Mouse (Mus musculus): ENCODE measurements around the gene Ly6g5c. TPM values are rescaled to one million over a fixed set of nuclear protein-coding genes. Genes with fewer than 3 reads are reported as not detected.
A peak's percentile ranks its signal among the peaks of the same experiment; 100 is the strongest.

Gene Ly6g5c
- total RNA-seq, 2 experiments from 2014 or later: not detected

DNA sequence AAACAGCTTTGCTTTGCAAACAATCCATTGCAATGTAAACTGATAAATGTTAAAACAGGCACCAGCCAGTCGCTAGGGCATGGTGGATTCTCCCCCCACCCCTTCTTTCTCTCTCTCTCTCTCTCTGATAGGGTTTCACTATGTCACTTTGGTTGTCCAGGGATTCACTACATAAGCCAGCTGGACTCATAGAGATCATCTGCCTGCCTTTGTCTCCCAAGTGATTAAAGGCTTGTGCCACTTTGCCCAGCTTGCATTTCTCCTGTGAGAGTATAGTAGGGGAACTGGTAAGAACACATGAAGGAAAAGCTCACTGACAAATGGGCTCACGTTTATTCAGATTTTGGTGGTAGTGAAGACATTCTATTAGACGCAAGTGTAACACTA is 24.1 kb downstream of the Ly6g5c start:
- DNase-seq (ENCODE audit: low spot score in 2 of 2): no peak

DNA sequence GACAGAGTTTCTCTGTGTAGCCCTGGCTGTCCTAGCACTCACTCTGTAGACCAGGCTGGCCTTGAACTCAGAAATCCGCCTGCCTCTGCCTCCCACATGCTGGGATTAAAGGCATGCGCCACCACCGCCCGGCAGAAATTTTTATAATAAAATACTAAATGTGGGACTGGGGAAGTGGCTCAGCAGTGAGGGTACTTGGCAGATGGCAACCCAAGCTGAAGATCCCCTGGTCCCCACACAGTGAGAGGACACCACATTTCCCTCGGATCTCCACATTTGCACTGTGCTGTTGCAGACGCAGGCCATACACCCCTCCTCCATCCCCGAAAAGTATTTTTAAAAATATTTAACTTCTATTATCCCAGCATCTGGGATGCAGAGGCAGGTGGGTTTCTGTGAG is 25.4 kb downstream of the Ly6g5c start:
- intact Hi-C loops (cut with DNase I): no loop called here
- DNase-seq (ENCODE audit: low spot score in 2 of 2): no peak

More for the DNA sequence above, 24.1 kb downstream of the Ly6g5c start:
- intact Hi-C loops (cut with DNase I): no loop called here

DNA sequence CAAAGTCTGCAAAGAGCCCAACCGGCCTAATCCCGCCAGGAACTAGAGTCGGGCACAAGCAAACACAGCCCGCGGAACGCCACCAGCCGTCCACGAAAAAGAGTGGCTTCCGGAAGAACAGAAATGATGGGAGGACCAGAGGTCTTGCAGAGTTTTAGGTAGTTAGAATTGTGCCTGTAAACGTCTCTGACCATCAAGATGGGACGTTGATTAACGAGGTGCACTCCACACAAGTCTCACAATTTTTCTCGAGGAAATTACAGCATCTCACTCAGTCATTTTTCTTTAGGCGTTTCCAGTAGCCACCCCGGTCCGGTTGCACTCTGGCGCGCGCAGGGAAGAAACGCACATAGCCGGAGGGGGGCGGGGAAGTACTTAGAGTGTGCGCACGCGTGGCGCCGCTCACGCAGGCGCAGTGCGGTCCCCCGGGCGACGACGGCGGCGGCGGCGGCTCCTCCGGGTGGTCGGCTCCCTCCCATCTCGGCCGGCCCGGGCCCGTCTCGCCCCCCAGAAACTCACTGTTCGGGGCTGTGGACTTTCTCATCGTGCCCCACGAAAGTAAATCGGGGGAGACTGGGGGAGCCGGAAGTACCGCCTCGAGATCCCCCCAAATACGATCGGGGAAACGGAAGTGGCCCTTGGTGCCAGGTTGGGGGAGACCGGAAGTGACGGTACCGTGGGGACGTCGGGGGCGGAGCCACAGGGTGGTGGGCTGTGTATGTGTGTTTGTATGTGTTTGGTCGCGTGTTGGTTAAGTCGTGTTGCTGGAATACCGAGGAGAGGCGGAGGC is 26.9 kb downstream of the Ly6g5c start, which contains the start of gene Bag6:
Gene Bag6, plus strand, starts transcription at position 378 of the 790 bp plus-strand sequence.
- intact Hi-C loops (cut with DNase I): loop anchor here (1.0 kb wide), 1 partner anchor 29 kb away; the partner anchor contains the start of gene Prrc2a
- peak; percentile 96 for DNase-seq (ENCODE audit: low spot score in 2 of 2)

DNA sequence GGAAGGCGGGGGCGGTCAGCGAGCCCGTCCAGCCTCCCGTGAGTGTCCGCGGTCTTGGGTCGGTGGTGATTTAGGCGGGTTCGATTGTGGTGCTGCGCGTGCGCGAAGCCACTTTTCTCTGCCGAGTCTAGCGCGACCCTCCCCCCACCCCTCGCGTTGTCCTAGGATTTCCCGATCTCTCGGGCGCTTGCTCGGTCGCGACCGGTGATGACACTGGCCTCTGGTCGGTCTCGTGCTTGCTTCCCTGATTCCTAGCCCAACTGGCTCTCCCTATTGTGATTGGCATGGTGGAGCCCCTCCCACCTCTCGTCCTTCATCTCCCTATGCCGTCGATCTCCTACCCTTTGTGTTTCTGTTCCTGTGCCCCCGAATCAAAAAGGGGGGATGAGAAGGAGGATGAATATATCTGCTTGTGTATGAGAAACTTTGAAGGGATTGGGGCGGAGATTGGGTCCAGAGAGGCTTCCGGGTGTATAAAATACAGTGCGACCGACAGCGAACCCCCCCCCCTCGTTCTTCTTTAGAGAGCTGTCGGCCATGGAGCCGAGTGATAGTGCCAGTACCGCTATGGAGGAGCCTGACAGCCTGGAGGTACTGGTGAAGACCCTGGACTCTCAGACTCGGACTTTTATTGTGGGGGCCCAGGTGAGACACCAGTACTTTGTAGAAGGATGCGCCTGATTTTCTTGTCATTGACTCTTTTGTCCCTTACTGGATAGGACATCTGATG is 27.7 kb downstream of the Ly6g5c start:
- no peak for DNase-seq (ENCODE audit: low spot score in 2 of 2)
- intact Hi-C loops (cut with DNase I): loop anchor here (1.0 kb wide), 1 partner anchor 29 kb away; the partner anchor contains the start of gene Prrc2a

DNA sequence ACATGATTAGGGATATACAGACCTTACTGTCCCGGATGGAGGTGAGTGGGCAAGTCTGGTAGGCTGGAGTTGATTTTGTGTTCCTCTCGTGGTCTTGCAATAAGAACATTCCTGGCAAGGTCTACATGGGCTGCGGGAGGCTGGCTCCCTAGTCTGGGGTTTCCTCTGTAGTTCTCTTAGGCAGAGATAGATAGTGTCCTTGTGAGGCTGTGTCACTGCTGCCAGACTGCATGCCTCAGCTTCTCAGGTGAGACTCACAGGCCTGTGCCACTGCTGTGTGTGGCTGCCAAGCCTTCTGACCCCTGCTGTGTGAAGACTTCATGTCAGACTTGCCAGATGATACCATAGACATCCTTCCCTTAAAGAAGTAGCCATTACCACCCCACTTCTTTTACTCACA is 31.2 kb downstream of the Ly6g5c start:
- intact Hi-C loops (cut with DNase I): no loop called here
- no peak for DNase-seq (ENCODE audit: low spot score in 2 of 2)

DNA sequence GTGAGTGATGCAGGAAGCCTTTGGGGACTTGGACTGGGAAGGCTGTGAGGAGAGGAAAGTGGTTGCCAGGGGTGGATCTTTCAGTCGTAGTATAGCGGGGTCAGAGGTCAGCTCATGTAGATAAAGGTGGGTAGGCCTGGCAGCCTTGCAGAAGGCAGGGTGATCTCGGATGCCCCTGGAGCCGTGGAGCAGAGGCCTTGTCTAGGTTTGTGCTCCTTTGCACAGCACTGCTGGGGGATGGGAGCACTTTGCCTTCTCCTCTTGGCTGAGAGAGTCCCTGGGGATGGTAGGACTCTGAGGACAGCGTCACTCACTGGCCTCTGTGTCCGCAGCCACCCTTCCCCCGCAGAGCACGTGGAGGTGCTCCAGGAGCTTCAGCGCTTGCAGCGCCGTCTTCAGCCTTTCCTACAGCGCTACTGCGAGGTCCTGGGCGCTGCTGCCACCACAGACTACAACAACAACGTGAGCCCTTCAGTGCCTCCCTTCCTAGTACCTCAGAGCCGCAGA is 32.5 kb downstream of the Ly6g5c start:
- no peak for DNase-seq (ENCODE audit: low spot score in 2 of 2)
- intact Hi-C loops (cut with DNase I): no loop called here

DNA sequence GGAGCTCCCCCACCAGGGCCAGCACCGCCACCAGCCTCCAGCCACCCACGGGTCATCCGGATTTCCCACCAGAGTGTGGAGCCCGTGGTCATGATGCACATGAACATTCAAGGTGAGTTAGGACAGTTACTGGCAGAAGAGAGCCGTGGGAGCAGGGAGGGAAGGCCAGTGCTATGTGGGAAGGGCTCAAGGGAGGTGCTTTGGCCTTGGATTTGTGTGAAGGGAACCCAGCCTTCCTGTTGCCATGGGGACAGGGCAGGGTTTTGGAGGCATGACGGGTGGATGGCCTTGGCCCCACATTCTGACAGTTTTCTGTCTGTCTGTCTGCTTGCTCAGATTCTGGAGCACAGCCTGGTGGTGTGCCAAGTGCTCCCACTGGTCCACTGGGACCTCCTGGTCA is 33.9 kb downstream of the Ly6g5c start:
- intact Hi-C loops (cut with DNase I): no loop called here
- DNase-seq (ENCODE audit: low spot score in 2 of 2): no peak

DNA sequence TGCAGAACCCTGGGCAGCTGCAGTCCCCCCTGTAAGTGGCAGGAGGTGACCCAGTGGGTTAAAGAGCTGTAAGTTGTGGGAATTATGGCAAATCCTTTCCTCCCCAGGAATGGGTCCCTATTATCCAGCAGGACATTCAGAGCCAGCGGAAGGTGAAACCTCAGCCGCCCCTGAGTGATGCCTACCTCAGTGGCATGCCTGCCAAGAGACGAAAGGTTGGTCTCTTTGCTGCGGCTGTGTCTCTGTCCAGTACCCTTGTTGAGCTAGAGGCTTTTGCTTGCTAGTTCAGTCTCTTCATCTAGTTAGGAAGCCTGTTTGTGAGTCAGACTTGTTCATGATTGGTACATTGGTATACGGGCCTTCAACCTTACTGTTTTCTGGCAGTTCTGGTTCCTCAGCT is 38.1 kb downstream of the Ly6g5c start:
- no peak for DNase-seq (ENCODE audit: low spot score in 2 of 2)
- intact Hi-C loops (cut with DNase I): no loop called here

DNA sequence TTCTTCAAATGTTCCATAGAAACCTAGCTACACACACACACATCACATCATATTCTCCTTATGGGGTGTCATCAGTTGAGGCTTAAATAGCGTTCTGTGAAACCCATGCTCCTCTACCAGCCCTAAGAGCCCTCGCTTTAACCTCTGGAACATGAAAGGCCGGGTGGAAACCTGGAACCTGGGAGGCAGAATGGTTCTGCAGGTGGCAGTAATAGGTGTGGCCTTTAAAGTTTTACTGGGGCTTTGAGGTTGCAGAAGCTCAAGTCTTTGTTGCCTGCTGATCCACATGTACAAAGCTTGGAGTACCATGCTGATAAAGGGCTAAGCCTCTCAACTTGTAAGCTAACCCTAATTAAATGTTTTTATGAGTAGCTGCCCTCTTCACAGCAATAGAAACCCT is 39.3 kb downstream of the Ly6g5c start:
- no peak for DNase-seq (ENCODE audit: low spot score in 2 of 2)
- intact Hi-C loops (cut with DNase I): no loop called here

DNA sequence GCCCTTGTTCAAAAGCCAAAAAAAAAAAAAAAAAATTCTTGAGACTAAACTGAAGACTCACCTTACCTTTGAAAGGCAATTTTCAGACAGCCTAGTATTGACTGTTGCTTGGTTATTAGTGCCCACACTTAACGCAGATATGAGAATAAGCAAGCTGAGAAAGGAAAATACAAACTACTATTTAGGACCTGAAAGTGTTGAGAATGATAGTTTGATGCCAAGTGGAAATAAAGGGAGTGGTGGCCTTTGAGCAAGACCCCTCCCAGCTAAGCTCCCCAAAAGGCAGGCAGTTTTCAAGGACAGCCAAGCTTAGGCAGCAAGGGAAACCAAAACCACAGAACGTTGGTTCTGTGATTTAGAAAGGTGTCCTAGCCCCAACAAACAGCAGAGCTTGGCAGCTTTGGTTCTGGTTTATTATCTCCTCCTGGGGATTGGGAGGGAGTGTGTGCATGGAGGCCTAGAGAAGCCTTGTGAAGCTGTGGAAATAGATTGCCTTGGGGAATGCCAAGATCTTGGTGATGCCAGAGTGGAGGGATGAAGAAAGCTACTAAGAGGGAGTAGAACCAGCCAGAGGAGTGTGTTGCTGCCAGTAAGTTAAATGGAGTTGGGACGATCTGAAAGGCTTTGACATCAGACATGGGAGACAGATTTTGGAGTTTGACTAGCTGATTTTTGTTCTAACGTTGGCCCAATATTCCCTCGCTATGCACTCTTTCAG is 40.0 kb downstream of the Ly6g5c start:
- intact Hi-C loops (cut with DNase I): no loop called here

DNA sequence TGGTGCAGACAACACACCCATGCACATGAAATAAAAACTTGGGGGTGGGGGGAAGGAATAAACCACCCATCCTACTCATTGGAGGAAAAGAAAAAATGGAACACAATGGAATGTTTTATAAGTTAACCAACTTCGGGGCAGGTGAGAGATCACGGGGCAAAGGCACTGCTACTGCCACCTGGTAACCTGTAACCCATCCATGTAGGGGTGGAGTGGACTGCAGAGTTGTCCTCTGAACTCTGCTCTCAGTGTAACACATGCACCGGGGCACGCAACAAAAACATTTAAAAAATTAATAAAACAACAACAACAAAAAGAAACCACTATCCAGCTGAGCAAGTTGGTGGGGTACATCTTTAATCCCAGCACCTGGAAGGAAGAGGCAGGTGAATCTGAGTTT is 44.0 kb downstream of the Ly6g5c start:
- DNase-seq (ENCODE audit: low spot score in 2 of 2): no peak
- intact Hi-C loops (cut with DNase I): no loop called here

More for the DNA sequence above, 40.0 kb downstream of the Ly6g5c start:
- no peak for DNase-seq (ENCODE audit: low spot score in 2 of 2)

DNA sequence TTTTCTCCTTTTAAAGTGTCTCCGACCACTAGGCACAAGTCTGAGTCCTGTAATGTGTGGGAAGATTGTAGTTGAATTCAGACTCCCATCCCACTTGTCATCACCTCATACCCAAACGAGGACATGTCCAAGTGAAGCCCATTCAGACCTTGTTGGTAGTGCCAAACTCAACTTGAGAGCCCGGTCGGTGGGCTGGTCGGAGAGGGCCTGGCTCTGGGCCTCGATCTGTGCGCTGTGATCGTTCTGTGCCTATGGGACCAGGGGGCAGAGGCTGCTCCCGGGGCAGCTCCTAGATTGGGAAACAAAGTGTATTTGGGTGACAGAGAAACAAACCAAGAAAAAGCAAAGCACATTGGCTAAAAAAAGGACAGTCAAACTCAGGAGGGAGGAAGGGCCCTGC is 45.0 kb downstream of the Ly6g5c start:
- no peak for DNase-seq (ENCODE audit: low spot score in 2 of 2)
- intact Hi-C loops (cut with DNase I): no loop called here

DNA sequence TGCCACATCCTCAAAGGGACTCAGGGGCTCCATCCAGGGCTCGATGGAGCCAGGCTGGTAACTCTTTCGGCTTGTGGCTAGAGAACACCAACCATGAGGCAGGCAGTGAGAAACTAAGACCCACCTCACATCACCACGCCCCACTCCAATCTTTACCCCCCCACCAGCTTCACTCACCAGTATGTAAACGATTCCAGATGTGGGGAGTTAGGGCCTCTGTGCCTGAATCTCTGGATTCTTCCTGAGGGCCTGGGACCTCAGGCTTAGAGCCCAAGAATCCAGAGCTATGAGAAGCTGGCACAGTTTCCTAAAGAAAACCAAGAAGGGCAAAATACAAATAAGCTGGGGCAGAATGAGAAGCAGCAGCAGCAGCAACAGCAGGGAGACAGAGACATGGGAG is 45.9 kb downstream of the Ly6g5c start:
- intact Hi-C loops (cut with DNase I): no loop called here
- no peak for DNase-seq (ENCODE audit: low spot score in 2 of 2)

DNA sequence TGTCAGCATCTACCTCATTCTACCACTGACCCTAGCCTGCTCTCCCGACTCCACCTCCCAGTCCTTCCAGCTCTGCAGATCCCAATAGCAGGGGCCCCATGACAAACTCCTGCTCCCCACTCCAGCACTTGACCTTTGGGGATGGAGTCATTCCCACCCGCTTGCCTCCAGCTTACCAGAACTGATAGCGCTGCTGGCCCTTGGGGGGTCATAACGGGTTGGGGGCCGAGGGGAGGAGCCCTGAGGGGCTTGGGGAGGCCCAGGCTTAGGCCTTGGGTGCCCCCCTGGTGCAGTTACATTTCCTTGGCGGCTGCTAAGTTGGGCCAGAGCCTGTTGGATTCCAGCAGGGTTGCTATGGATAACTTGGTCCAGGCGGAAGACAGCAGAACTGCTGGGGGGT is 46.5 kb downstream of the Ly6g5c start:
- DNase-seq (ENCODE audit: low spot score in 2 of 2): no peak
- intact Hi-C loops (cut with DNase I): no loop called here

DNA sequence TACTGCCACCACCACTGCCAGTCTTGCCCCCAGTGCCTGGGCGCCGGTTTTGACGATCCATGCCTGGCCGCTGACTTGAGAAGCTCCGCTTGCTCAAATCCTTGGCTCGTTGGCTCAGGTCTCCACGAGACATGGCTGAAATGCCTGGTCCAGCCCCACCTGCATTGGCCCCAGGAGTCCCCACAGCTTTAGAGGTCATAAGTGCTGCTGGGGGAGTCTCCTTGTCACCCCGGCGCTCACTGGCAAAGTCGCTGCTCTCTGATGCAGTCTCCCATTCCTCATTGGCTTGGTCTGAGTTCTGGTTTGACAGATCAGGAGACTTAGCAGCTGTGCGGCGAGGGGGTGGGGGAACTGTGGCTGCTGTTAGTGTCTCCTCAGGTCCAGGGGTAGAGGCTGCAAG is 47.4 kb downstream of the Ly6g5c start:
- DNase-seq (ENCODE audit: low spot score in 2 of 2): no peak
- intact Hi-C loops (cut with DNase I): no loop called here

DNA sequence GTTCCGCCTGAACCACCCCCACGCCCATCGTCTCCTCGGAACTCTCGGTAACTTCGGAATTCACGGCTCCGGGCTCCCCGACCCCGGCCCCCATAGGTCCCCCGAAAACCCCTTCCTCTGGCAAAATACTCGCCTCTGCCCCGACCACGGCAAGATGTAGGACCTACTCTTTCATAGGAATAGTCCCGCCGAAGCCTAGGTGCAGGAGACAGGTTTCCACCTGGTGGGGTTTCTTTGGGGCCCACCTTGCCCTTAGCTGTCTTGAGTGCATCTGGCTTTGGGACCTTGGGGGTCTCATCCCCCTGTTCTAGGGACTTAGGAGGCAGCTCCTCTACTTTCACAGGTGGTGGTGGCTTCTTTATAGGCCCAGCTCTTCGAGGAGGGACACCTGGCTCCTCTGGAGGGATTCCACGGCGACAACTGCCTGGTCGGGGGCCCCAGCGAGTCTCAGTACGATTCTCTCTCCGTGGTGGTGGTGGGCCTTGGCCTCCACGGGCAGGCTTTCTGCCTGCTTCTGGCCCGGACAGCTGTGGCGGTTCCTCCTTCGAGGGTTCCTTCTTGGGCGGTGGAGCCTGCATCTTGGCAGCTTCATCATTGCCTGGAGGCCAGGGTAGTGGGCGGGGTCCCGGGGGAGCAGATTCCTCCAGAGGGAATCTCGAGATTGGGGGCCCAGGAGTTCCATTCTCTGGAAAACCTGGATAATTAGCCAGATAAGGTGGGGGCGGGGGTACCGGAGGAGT is 48.6 kb downstream of the Ly6g5c start:
- intact Hi-C loops (cut with DNase I): no loop called here
- no peak for DNase-seq (ENCODE audit: low spot score in 2 of 2)

DNA sequence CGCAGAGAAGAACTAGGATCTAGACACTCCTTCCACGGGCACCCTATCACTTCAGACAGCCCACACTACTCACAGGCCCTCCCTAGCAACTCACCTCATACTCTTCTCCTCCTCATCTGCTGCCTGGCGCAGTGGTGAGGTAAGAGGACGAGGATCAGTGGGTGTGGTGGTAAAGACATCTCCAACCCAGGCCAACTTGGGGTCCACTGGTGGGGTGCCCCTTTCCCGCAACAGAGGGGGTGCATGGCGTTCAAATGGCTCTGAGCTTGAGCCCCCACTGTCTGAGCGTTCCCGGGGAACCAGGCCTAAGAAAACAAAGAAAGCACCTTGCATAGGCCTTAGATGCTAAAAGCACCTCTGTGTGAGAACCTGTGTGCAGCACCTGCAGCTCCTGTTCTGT is 49.2 kb downstream of the Ly6g5c start:
- intact Hi-C loops (cut with DNase I): no loop called here
- no peak for DNase-seq (ENCODE audit: low spot score in 2 of 2)

DNA sequence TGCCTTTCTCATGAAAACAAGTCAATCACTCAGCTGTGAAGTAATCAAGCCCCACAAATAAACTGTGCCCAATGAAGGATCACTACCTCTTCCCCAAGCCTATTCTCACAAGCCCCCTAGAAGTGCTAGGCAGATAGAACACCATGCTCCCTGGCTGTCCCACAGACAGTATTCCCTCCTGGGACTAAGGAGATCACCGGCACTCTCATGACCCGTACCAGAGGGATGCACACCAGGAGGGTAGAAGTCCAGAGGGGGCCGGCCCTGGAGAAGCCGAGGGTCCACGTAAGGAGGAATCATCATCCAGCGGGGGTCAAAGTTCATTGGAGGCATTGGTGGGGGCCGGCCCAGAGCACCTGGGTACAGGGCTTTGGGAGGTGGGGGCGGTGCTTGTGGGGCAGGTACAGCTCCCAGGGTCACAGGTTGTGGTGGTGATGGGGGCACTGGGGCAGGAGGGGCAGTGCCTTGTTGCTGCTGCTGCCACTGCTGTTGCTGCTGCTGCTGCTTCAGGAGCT is 49.6 kb downstream of the Ly6g5c start:
- no peak for DNase-seq (ENCODE audit: low spot score in 2 of 2)
- intact Hi-C loops (cut with DNase I): no loop called here

DNA sequence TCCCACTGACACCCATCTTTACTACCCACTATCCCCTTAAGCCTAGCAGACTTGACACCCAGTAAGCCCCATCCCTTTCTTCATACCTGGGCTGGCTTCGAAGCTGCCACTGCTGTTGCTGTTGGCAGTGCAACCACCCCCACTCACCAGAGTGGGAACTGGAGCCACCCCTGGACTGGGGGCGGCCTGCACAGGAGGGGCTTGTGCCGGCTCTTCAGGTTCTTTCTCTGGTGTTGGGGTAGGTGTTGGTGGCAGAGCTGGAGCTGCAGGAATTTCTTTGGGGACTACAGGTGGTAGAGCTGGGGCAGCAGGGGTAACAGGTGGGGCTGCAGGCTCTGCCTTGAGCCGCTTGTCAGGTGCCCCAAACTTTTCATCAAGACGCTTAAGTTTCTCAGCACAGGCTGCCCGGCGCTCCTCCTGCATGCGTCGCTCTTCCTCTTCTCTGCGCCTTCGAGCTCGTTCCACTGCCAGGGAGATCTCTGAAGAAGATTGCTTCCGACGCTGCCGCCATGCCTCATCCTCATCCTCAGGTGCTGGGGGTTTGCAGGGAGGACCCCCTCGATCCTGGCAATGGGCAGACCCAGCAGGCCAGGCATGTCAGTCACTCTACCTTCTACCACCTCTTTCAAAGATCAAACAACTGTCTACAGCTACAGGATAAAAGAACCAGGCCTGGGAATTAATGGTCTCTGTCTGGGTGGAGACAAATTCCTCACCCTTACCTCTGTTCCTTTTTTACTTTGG is 50.9 kb downstream of the Ly6g5c start:
- no peak for DNase-seq (ENCODE audit: low spot score in 2 of 2)
- intact Hi-C loops (cut with DNase I): no loop called here
